Mouse (Mus musculus): Measurements from ENCODE around the gene Pex6.
"Not testable (repeated sequence)": the region's sequence is repeated elsewhere in the genome, so short reads cannot be mapped to it uniquely, and the experiment has no call there.

The Pex6 gene

DNA sequence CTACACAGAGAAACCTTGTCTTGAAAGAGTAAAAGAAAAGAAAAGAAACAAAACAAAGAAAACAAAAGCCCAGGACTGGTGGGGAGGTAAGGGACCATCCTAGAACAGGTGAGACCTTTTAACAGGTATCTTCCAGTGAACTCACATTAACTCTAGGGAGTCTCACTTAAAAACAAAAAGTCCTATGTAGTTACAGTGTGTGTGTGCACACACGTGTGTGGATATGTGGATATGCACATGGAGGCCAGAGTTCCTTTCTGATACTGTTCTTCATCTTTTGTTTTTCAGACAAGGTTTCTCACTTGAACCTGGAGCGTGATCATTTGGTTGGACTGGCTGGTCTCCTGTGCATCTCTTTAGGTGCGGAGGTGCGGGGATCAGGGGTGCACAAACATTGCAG lies 39.3 kb downstream of the Pex6 start:
- Histone ChIP-seq H3K9me3 (ENCODE audit: low read length) (no peaks in the 10 kb centered on the region), H3K4me1 (replicated peaks; ENCODE audit: low read depth, low read length) (peaks cover 46% of the 10 kb centered on the region), H3K4me3 (replicated peaks; ENCODE audit: low read length) (peak overlapping the region; percentile 91), H3K36me3 (ENCODE audit: insufficient read depth, low read length) (peaks cover 43% of the 10 kb centered on the region), H3K27me3 (ENCODE audit: insufficient read depth, low read length) (no peaks in the 10 kb centered on the region)
- TF ChIP-seq CTCF (conservative IDR thresholded peaks at IDR 0.05; ENCODE audit: low read length) (no peak), POU5F1 (IDR thresholded peaks at IDR 0.05; ENCODE audit: borderline replicate concordance, low read length) (no peak), NANOG (IDR thresholded peaks at IDR 0.05; ENCODE audit: borderline replicate concordance, low read length) (no peak)

- Histone ChIP-seq H3K4me3 (replicated peaks; ENCODE audit: low read length) (peak overlapping the region; percentile 91), H3K27me3 (ENCODE audit: insufficient read depth, low read length) (no peaks in the 10 kb centered on the region), H3K36me3 (ENCODE audit: insufficient read depth, low read length) (peaks cover 36% of the 10 kb centered on the region), H3K4me1 (replicated peaks; ENCODE audit: low read depth, low read length) (peaks cover 48% of the 10 kb centered on the region), H3K9me3 (ENCODE audit: low read length) (no peaks in the 10 kb centered on the region)
- TF ChIP-seq POU5F1 (IDR thresholded peaks at IDR 0.05; ENCODE audit: borderline replicate concordance, low read length) (no peak), CTCF (conservative IDR thresholded peaks at IDR 0.05; ENCODE audit: low read length) (no peak), NANOG (IDR thresholded peaks at IDR 0.05; ENCODE audit: borderline replicate concordance, low read length) (no peak)
Measured at GRCm38 (mm10) chr17:46751056-46751793, 40.0 kb downstream of the Pex6 start.

DNA sequence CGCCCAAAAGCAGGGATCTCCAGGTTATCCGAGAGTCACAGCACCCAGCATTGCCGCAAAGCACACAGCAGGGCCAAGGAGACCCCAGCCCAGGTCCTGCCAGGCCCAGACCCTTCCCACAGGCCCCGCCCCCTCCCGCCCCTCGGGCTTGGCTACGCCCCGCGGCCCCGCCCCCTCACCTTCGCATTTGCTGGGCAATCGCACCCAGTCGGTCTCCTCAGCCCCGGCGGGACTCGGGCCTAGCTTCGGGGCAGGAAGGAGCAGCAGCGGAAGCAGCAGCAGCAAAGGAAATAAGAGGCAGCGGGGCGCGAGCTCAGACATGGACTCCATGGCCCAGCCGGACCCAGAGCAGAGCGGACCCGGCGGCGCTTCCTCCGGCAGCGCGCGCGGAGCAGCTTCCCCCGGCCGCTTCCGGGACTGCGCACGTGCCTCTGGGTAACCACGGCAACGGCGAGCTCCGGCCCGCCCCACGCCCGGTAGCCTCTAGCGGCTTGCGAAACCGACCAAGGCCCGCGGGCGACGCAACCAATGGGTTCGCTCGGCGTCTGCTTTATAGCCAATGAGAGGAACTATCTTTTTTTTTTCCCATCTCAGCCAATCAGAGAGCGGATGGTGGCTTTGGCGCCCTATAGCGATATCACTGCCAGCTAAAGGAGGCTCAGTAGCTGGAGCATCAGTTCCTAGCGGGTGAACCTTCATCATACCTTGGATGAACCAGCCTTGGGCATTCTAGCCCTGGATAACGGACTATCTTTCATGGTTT lies 40.7 kb downstream of the Pex6 start, which contains the start of gene Cnpy3:
Gene Cnpy3, minus strand, starts transcription at position 421 of the 763 bp plus-strand sequence.
- Histone ChIP-seq H3K36me3 (ENCODE audit: insufficient read depth, low read length) (peaks cover 29% of the 10 kb centered on the region), H3K27me3 (ENCODE audit: insufficient read depth, low read length) (0 out of 2 replicates have a peak, but pooled peaks cover 6% of the 10 kb centered on the region), H3K4me3 (replicated peaks; ENCODE audit: low read length) (peak within 1 kb of the TSS; percentile 91), H3K4me1 (replicated peaks; ENCODE audit: low read depth, low read length) (peaks cover 55% of the 10 kb centered on the region), H3K9me3 (ENCODE audit: low read length) (no peaks in the 10 kb centered on the region)
- no peak for TF ChIP-seq POU5F1 (IDR thresholded peaks at IDR 0.05; ENCODE audit: borderline replicate concordance, low read length)

- Histone ChIP-seq H3K4me1 (replicated peaks; ENCODE audit: low read depth, low read length) (peaks cover 22% of the 10 kb centered on the region), H3K27me3 (ENCODE audit: insufficient read depth, low read length) (0 out of 2 replicates have a peak, but pooled peaks cover 6% of the 10 kb centered on the region), H3K4me3 (replicated peaks; ENCODE audit: low read length) (no peak overlapping the region), H3K9me3 (ENCODE audit: low read length) (no peaks in the 10 kb centered on the region), H3K36me3 (ENCODE audit: insufficient read depth, low read length) (no peaks in the 10 kb centered on the region)
- TF ChIP-seq CTCF (conservative IDR thresholded peaks at IDR 0.05; ENCODE audit: low read length) = no peak
- no peak for TF ChIP-seq POU5F1 (IDR thresholded peaks at IDR 0.05; ENCODE audit: borderline replicate concordance, low read length)
- no peak for TF ChIP-seq NANOG (IDR thresholded peaks at IDR 0.05; ENCODE audit: borderline replicate concordance, low read length)
Measured at GRCm38 (mm10) chr17:46758753-46759152, 47.5 kb downstream of the Pex6 start.

DNA sequence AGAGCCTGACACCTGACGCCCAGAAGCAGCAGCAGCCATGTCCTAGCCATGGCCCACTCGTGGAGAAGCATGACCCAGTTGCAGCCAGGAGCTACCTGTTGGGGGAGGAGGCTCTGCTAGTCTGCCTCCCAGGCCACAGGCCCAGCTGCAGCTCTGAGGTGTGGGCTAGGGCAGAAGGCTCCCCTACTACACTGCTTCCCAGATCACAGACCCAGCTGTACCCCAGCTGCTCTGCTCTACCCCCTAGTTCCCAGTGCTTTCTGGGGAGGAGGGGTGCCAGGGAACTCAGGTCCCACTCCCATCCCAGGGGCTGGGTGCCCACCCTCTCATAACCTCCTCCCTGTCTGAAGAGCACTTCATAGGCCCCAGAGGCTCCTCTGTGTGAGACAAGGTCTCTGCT lies 52.3 kb downstream of the Pex6 start, which contains the start of gene Ptcra:
Gene Ptcra, minus strand, starts transcription at position 169 of the 400 bp plus-strand sequence.
- Histone ChIP-seq H3K27me3 (ENCODE audit: insufficient read depth, low read length) (no peaks in the 10 kb centered on the region), H3K36me3 (ENCODE audit: insufficient read depth, low read length) (no peaks in the 10 kb centered on the region), H3K4me1 (replicated peaks; ENCODE audit: low read depth, low read length) (peaks cover 20% of the 10 kb centered on the region), H3K4me3 (replicated peaks; ENCODE audit: low read length) (peak within 1 kb of the TSS; percentile 23; the same call in 1 of the 2 replicates), H3K9me3 (ENCODE audit: low read length) (no peaks in the 10 kb centered on the region)
- TF ChIP-seq POU5F1 (IDR thresholded peaks at IDR 0.05; ENCODE audit: borderline replicate concordance, low read length) (no peak), NANOG (IDR thresholded peaks at IDR 0.05; ENCODE audit: borderline replicate concordance, low read length) (no peak), CTCF (conservative IDR thresholded peaks at IDR 0.05; ENCODE audit: low read length) (no peak)

DNA sequence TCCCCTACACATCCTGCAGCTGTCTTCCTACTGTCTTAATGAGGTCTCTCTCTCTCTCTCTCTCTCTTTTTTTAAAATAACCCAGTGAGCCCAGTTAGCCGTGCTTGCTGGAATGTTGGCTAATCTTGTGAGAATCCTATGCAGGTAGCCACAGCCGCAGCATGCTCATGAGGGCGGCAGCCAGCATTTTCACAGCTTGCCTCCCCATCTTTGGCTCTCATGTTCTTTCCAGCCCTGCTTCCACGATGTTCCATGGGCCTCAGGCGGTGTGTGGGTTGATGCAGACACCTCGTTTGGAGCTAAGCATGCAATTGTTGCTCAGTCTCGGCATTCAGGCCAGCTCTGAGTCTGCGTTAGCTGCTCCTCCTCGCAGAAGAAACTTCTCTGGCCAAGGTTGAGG lies 53.7 kb downstream of the Pex6 start:
- H3K9me3 ChIP-seq (ENCODE audit: low read length); H3K36me3 ChIP-seq (ENCODE audit: insufficient read depth, low read length); H3K4me3 ChIP-seq (replicated peaks; ENCODE audit: low read length); H3K27me3 ChIP-seq (ENCODE audit: insufficient read depth, low read length): not testable (repeated sequence)
- H3K4me1 ChIP-seq (replicated peaks; ENCODE audit: low read depth, low read length) = peaks cover 17% of the 10 kb centered on the region

DNA sequence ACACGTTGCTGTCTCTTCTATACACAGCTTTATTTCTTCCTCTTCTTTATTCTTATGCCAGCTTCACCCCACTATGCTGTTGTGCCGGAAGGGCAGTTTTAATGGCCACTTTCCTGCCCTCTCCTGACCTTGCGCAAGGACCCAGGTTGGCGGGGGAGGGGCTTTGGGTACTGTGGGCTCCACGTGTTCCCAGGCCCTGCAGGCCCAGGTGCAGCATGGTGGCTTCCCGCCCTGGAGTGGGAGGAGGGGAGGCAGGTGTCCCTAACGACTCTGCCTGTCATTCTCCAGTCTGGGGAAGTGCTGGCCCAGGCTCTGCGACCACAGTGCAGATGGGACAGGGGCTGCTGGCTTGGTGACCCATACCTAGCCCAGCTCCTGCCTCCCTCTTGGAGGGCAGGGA lies 56.6 kb downstream of the Pex6 start:
- H3K4me1 ChIP-seq (replicated peaks; ENCODE audit: low read depth, low read length) = peaks cover 34% of the 10 kb centered on the region
- no peaks in the 10 kb centered on the region for H3K36me3 ChIP-seq (ENCODE audit: insufficient read depth, low read length)
- TF ChIP-seq POU5F1 (IDR thresholded peaks at IDR 0.05; ENCODE audit: borderline replicate concordance, low read length) (no peak), CTCF (conservative IDR thresholded peaks at IDR 0.05; ENCODE audit: low read length) (no peak), NANOG (IDR thresholded peaks at IDR 0.05; ENCODE audit: borderline replicate concordance, low read length) (no peak)
- peaks cover 5% of the 10 kb centered on the region; the same call in 1 of the 2 replicates for H3K27me3 ChIP-seq (ENCODE audit: insufficient read depth, low read length)
- H3K4me3 ChIP-seq (replicated peaks; ENCODE audit: low read length) = peak overlapping the region; percentile 50
- H3K9me3 ChIP-seq (ENCODE audit: low read length) = no peaks in the 10 kb centered on the region

DNA sequence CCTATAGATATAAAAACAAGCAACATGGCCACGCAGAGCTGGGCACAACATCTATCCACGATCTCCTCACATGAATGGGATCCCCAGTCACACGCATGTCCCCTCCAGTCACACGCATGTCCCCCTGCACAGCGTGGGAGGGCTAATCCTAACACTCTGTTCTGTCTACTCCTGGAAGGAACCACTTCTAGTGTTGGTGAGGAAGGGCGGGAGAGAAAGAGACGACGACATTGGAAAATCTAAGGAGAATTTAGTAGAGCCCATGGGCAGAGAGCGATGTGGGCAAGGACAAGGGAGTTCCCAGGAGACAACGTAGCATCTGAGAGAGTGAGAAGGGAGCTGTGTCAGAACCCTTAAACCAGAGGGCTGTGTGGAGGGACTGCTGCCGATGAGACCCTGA lies 59.3 kb downstream of the Pex6 start:
- TF ChIP-seq CTCF (conservative IDR thresholded peaks at IDR 0.05; ENCODE audit: low read length) (no peak), POU5F1 (IDR thresholded peaks at IDR 0.05; ENCODE audit: borderline replicate concordance, low read length) (no peak), NANOG (IDR thresholded peaks at IDR 0.05; ENCODE audit: borderline replicate concordance, low read length) (no peak)
- no peaks in the 10 kb centered on the region for H3K9me3 ChIP-seq (ENCODE audit: low read length)
- peaks cover 5% of the 10 kb centered on the region; the same call in 1 of the 2 replicates for H3K27me3 ChIP-seq (ENCODE audit: insufficient read depth, low read length)
- H3K36me3 ChIP-seq (ENCODE audit: insufficient read depth, low read length) = peaks cover 17% of the 10 kb centered on the region
- H3K4me1 ChIP-seq (replicated peaks; ENCODE audit: low read depth, low read length) = peaks cover 46% of the 10 kb centered on the region
- H3K4me3 ChIP-seq (replicated peaks; ENCODE audit: low read length) = no peak overlapping the region
